Mouse (Mus musculus) monocyte, adult 2 months (primary cell): ENCODE data around the gene Tas2r129.
"Not testable (repeated sequence)": the region's sequence is repeated elsewhere in the genome, so short reads cannot be mapped to it uniquely, and the experiment has no call there.

Source experiments
- DNase-seq, 2 experiments: peaks; one replicate each; pipeline ENCODE4 v3.0.0; 2022; ENCODE audit warnings: low spot score in 2 of 2, low read depth in 1 of 2

Gene Tas2r129

GRCm38 (mm10) chr6:132950802-132951201 is at the start of gene Tas2r129:
TSS of gene Tas2r129 (plus strand) at chr6:132951102.
- no peak for DNase-seq

GRCm38 (mm10) chr6:132909351-132909750 is 41.6 kb upstream of the Tas2r129 start, which contains the start of gene Tas2r125:
TSS of gene Tas2r125 (plus strand) at chr6:132909651.
- DNase-seq, result no peak

- not testable (repeated sequence) for DNase-seq
These were observed 9.5 kb upstream of the Tas2r129 start for GRCm38 (mm10) chr6:132941376-132941775.

- no peak for DNase-seq
These were observed 6.9 kb downstream of the Tas2r129 start, which contains the start of gene Tas2r131 for GRCm38 (mm10) chr6:132957819-132958218. TSS of gene Tas2r131 (minus strand) at chr6:132957919.

GRCm38 (mm10) chr6:132980865-132981264 is 30.0 kb downstream of the Tas2r129 start, which contains the start of gene Tas2r109:
TSS of gene Tas2r109 (minus strand) at chr6:132980965.
- no peak for DNase-seq
